Mouse (Mus musculus) C2C12 (cell line): ENCODE data around the gene Klk12.

Source experiments
- CEBPB ChIP-seq: IDR thresholded peaks from one replicate; pipeline ENCODE4 v1.6.1; 2011; ENCODE audit warnings: low read depth, mild to moderate bottlenecking, control low read depth, moderate library complexity
- CTCF ChIP-seq: IDR thresholded peaks from one replicate; pipeline ENCODE4 v1.5.1; 2011; ENCODE audit not compliant: control insufficient read depth, insufficient read depth, insufficient read length
- FOSL1 ChIP-seq: IDR thresholded peaks from one replicate; pipeline ENCODE4 v1.8.0; 2011; ENCODE audit warnings: mild to moderate bottlenecking, low read length; ENCODE audit not compliant: poor library complexity, insufficient read depth, severe bottlenecking
- MAX ChIP-seq: IDR thresholded peaks from one replicate; pipeline ENCODE4 v1.6.1; 2011; ENCODE audit warnings: mild to moderate bottlenecking, control low read depth
- MYOD1 ChIP-seq: IDR thresholded peaks from one replicate; pipeline ENCODE4 v1.6.1; 2011; ENCODE audit warnings: low read depth; ENCODE audit not compliant: control insufficient read depth, insufficient read length
- MYOG ChIP-seq: IDR thresholded peaks from one replicate; pipeline ENCODE4 v1.6.1; 2011; ENCODE audit not compliant: control insufficient read depth, insufficient read length; ENCODE audit errors: extremely low read depth
- USF1 ChIP-seq: IDR thresholded peaks from one replicate; pipeline ENCODE4 v1.6.1; 2011; ENCODE audit warnings: low read depth, mild to moderate bottlenecking, control low read depth, moderate library complexity

DNA sequence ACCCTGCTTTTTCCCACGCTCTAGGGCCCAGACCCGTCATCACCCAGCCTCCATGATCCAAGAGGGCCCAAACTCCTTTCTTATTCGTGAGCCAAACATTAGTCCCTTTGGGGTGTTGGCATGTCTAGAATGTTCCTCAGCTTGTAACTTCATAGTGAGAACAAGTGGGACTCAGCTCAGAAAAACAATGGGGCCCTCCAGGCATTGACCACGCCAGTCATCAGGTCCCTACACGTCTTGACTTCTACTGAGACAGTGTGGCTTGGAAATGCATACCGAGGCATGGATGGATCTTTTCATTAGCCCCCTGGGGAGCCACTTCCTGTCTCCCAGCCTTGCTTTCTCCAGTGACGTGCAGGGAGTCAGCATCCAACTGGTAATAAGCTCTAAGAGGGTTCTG is 31.2 kb downstream of the Klk12 start:
- no peak for TF ChIP-seq CTCF
- no peak for TF ChIP-seq USF1
- TF ChIP-seq MYOG = no peak
- TF ChIP-seq CEBPB = no peak
- no peak for TF ChIP-seq MYOD1
- TF ChIP-seq FOSL1 = no peak
- no peak for TF ChIP-seq MAX
